Mouse (Mus musculus) left cerebral cortex, adult 2 months (tissue): Measurements from ENCODE around the gene Aox4. TPM values are rescaled to one million over a fixed set of nuclear protein-coding genes. Genes with fewer than 3 reads are reported as not detected.
A peak's percentile ranks its signal among the peaks of the same experiment; 100 is the strongest.

ENCODE experiments used
- DNase-seq, 2 experiments: peaks; one replicate each; pipeline ENCODE4 v3.0.0; 2021 to 2022; ENCODE audit warnings: low spot score in 2 of 2, mixed read lengths in 1 of 2; ENCODE audit errors: extremely low spot score in 1 of 2
- H3K27ac ChIP-seq: fragments of 200-600 bp; 2 replicates; pipeline ENCODE4 v1.8.1; 2022
- H3K4me3 ChIP-seq: fragments of 200-600 bp; 2 replicates; pipeline ENCODE4 v1.8.1; 2022
- CTCF ChIP-seq: fragments of 200-600 bp; IDR thresholded peaks from 2 replicates; pipeline ENCODE4 v1.8.1; 2022; ENCODE audit warnings: antibody characterized with exemption, mild to moderate bottlenecking, moderate library complexity
- intact Hi-C: fragments of 180-260 bp; cut with DNase I; formaldehyde crosslinking; loops from one replicate; pipeline ENCODE4 v1.15.1; 2025
- total RNA-seq, 2 experiments: library from RNA; stranded (reverse); gene quantifications; 2 replicates each; pipeline ENCODE4 v1.2.3; 2021

The Aox4 gene
- total RNA-seq, 2 experiments from 2014 or later, result 4.0 to 5.9 TPM

DNA sequence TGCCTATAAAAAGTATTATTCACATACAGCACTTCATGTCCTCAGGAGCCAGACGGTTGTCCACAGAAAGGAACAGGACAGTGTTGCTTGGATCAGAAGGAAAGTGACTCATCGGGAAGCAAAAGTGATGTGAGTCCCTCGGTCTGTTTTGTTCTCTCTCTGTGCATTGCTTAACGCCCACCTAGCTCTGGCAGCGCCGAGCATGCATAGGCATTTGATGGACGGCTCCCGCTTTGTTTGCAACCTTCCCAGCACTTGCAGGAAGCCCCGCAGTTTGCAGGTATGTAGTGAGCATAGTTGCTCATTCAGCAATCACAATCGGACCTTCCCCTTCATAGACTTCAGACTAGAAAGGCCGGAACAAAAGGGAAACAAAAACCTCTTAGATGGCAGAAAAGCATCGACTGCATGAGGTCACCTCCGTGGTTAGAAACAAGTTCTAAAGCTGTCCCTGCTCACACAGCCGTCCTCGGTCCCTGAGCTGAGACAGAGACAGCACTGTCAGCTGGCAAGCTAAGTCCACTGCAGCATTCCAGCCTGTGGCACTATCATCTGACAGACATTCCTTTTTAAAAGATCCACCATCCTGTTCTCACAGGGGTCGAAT, 79.8 kb downstream of the Aox4 start:
- Histone ChIP-seq H3K27ac (no peak overlapping the region), H3K4me3 (no peak overlapping the region)
- intact Hi-C loops, result loop anchor here (10.0 kb wide), 1 partner anchor 325 kb away; no protein-coding TSS in a partner anchor
- DNase-seq, result peak in 1 of 2 experiments; percentile 32
- no peak for TF ChIP-seq CTCF

DNA sequence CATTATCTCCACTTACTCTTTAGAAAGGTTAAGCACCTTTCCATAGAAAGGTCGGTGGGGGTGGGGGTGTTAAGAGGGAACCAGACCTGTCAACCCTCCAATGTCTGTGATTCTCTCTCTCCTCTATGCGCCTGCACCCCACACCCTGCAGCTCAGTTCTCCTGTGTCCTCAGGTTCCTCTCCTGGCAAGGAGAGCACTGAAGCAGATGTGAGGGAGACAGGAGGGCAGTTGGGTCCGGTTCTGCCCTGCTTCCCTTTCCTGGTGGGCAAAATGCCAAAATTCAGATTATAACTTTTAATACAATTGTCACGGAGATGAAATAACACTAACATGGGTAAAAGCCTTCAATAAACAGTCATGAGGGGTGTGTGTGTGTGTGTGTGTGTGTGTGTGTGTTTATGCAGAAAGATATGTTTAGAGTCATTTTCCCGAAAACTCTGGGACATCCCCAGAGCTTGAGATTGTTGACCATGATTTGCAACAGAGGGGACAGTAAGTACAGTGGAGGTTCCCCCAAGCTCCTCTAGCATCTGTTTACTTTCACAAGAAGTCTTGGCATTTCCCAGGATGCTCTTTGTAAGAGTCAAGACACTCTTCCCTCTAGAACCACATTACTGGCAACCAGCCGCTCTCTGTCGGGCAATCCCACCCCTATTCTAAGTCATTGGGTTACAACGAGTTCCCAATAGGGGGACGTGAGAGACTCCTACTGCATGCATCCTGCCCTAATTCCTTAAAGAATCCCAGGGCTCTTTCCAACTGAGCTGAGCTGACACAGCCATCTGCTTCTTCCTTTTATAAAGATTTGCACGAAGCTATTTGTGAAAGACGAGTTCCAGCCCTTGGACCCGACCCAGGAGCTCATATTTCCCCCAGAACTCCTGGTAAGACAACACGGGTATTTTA, 81.5 kb downstream of the Aox4 start:
- no peak for DNase-seq
- Histone ChIP-seq H3K4me3 (no peak overlapping the region), H3K27ac (no peak overlapping the region)
- TF ChIP-seq CTCF, result no peak
- intact Hi-C loops, result loop anchor here (10.0 kb wide), 1 partner anchor 327 kb away; no protein-coding TSS in a partner anchor

- Histone ChIP-seq H3K27ac (no peak overlapping the region), H3K4me3 (no peak overlapping the region)
- no peak for DNase-seq
- TF ChIP-seq CTCF, result no peak
- intact Hi-C loops, result loop anchor here (10.0 kb wide), 1 partner anchor 330 kb away; no protein-coding TSS in a partner anchor
These were observed 84.5 kb downstream of the Aox4 start for GRCm38 (mm10) chr1:58294730-58295129.

DNA sequence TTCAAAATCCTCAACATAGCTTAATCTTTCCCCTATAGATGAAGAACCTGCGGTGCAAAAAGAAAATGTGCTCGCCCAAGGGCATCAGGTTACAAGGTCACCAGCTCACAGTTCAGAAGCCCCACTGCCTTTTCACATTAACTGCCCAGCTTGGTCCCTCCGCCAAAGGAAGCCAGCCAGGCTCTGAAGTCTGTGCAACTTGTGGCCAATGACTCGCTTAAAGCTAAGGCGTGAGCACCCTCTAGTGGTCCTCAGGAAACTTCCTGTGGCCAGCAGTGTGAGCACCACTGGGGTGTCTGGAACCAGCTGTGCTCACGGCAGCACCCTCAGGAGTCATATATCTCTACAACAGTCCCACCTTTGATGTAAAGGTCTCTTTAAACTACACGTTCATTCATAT, 86.1 kb downstream of the Aox4 start:
- no peak overlapping the region for H3K4me3 ChIP-seq
- DNase-seq, result peak; percentile 64 to 70
- intact Hi-C loops, result loop anchor here (2.0 to 10.0 kb wide), 3 partner anchors 139 to 871 kb away; no protein-coding TSS in a partner anchor
- no peak overlapping the region for H3K27ac ChIP-seq
- TF ChIP-seq CTCF, result peak; percentile 90

- intact Hi-C loops, result loop anchor here (2.0 to 10.0 kb wide), 3 partner anchors 140 to 872 kb away; no protein-coding TSS in a partner anchor
- no peak for TF ChIP-seq CTCF
- Histone ChIP-seq H3K27ac (no peak overlapping the region), H3K4me3 (no peak overlapping the region)
- DNase-seq, result no peak
These were observed 86.6 kb downstream of the Aox4 start for GRCm38 (mm10) chr1:58296821-58297220.

- no peak for DNase-seq
- Histone ChIP-seq H3K27ac (no peak overlapping the region), H3K4me3 (no peak overlapping the region)
- no peak for TF ChIP-seq CTCF
- intact Hi-C loops, result loop anchor here (10.0 kb wide), 1 partner anchor 334 kb away; no protein-coding TSS in a partner anchor
These were observed 88.2 kb downstream of the Aox4 start for GRCm38 (mm10) chr1:58298347-58298746.

DNA sequence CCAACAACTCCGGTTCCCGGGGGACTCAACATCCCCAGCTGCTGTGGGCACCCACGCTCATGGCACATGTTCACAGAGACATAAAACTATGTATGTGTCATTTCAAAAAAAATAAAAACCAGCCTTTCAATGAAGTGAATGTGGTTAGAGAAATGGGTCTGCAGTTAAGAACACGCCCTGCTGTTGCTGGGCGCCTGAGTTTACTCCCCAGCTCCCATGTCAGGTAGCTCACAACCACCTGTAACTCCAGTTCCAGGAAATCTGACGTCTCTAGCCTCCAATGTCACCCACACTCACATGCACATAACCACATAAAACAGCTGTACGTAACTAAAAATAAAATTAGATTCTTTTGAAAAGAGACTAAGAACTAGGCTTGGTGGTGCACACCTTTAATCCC, 90.9 kb downstream of the Aox4 start:
- no peak for TF ChIP-seq CTCF

GRCm38 (mm10) chr1:58302015-58302414, 91.8 kb downstream of the Aox4 start:
- intact Hi-C loops, result no loop called here
- no peak overlapping the region for H3K4me3 ChIP-seq
- no peak overlapping the region for H3K27ac ChIP-seq
- no peak for TF ChIP-seq CTCF
- no peak for DNase-seq

More for the DNA sequence above, 90.9 kb downstream of the Aox4 start:
- DNase-seq, result no peak
- H3K27ac ChIP-seq, result no peak overlapping the region
- H3K4me3 ChIP-seq, result no peak overlapping the region
- intact Hi-C loops, result no loop called here

GRCm38 (mm10) chr1:58303009-58303408, 92.8 kb downstream of the Aox4 start:
- no peak for DNase-seq
- Histone ChIP-seq H3K27ac (no peak overlapping the region), H3K4me3 (no peak overlapping the region)
- intact Hi-C loops, result no loop called here
- no peak for TF ChIP-seq CTCF

GRCm38 (mm10) chr1:58303726-58304125, 93.5 kb downstream of the Aox4 start:
- no peak overlapping the region for H3K4me3 ChIP-seq
- intact Hi-C loops, result no loop called here

DNA sequence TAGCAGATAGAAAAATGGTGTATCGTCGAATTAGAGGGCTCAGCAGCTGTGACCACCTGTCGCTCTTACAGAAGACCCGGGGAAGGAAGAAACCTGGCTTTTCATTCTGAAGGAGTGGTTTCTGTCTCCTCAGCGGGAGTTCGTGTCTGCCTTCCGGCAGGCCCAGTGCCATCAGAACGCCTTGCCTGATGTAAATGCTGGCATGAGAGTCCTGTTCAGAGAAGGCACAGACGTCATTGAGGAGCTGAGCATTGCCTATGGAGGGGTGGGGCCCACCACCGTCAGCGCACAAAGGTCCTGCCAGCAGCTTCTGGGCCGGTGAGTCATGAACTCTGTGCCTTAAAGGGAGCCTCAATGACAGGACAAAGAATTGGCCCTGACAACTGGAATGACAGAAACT, 94.1 kb downstream of the Aox4 start:
- no peak for TF ChIP-seq CTCF
- no peak for DNase-seq
- Histone ChIP-seq H3K4me3 (no peak overlapping the region), H3K27ac (no peak overlapping the region)
- intact Hi-C loops, result no loop called here

More at GRCm38 (mm10) chr1:58303726-58304125, 93.5 kb downstream of the Aox4 start:
- no peak overlapping the region for H3K27ac ChIP-seq
- TF ChIP-seq CTCF, result no peak
- DNase-seq, result no peak

DNA sequence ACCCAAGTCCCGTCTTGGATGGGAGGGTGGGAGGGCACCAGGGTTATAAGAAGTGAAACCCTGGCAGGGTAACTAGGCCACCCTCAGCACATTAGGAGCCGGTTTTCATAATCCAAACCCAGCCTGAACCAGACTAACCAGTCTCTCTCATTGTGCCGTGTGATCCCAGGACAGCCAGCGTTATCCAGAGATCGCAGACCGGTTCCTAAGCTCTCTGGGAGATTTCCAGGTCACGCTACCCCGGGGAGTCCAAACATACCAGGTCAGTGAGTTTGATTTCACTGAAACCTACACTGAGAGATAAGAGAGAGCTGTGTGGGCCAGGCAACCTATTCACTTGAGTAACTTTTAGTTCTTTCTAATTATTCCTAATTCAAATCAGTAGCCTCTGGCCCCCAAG, 97.0 kb downstream of the Aox4 start:
- Histone ChIP-seq H3K4me3 (no peak overlapping the region), H3K27ac (no peak overlapping the region)
- intact Hi-C loops, result no loop called here
- DNase-seq, result no peak
- TF ChIP-seq CTCF, result no peak
